Mouse (Mus musculus) stomach, embryonic 15.5 days (tissue): ENCODE data around the gene Col24a1. TPM values are rescaled to one million over a fixed set of nuclear protein-coding genes. Genes with fewer than 3 reads are reported as not detected.

Experiments used
- ATAC-seq: fragments of 200-750 bp; cut with Nextera tagmentation; 2 replicates; pipeline ENCODE4 v1.8.0; 2017; ENCODE audit warnings: low read depth, moderate number of reproducible peaks, moderate TSS enrichment; ENCODE audit not compliant: insufficient read depth, low FRiP score
- H3K27ac ChIP-seq: fragments of 300-500 bp; sonication (generic); 2 replicates; pipeline ENCODE4 v1.5.1; 2015; ENCODE audit warnings: mild to moderate bottlenecking, inconsistent platforms
- H3K27me3 ChIP-seq: fragments of 300-500 bp; sonication (generic); replicated peaks from 2 replicates; pipeline ENCODE4 v1.6.1; 2015; ENCODE audit warnings: inconsistent platforms
- H3K36me3 ChIP-seq: fragments of 300-500 bp; sonication (generic); 2 replicates; pipeline ENCODE4 v1.6.1; 2015; ENCODE audit warnings: inconsistent platforms
- H3K4me1 ChIP-seq: fragments of 300-500 bp; sonication (generic); 2 replicates; pipeline ENCODE4 v1.6.1; 2015; ENCODE audit warnings: inconsistent platforms
- H3K4me2 ChIP-seq: fragments of 300-500 bp; sonication (generic); 2 replicates; pipeline ENCODE4 v1.6.1; 2015; ENCODE audit warnings: mild to moderate bottlenecking, inconsistent platforms
- H3K4me3 ChIP-seq: fragments of 300-500 bp; sonication (generic); replicated peaks from 2 replicates; pipeline ENCODE4 v1.5.1; 2015; ENCODE audit warnings: inconsistent platforms
- H3K9ac ChIP-seq: fragments of 300-500 bp; sonication (generic); 2 replicates; pipeline ENCODE4 v1.6.1; 2015; ENCODE audit warnings: inconsistent platforms
- H3K9me3 ChIP-seq: fragments of 300-500 bp; sonication (generic); 2 replicates; pipeline ENCODE4 v1.6.1; 2016; ENCODE audit warnings: inconsistent platforms
- whole genome bisulfite sequencing: fragments of 180-500 bp; shearing (Covaris S2); methylation state at CpG from one replicate; pipeline ENCODE4 v1.1.7; 2015; 5-methylcytosine and 5-hydroxymethylcytosine counted together
- polyA plus RNA-seq: library from polyadenylated mRNA; unstranded; fragments of >200 nt; fragmentation: Nextera tagmentation; extraction: Ambion mirVana; gene quantifications from 2 replicates; pipeline ENCODE4 v1.2.1, GENCODE M21; 2015

The Col24a1 gene
- polyA plus RNA-seq, 1 experiment from 2014 or later, result 2.1 TPM

GRCm38 (mm10) chr3:145299980-145300591, 7.8 kb downstream of the Col24a1 start:
- 75% methylated on average over 5 of the region's 5 CpGs for WGBS
- Histone ChIP-seq H3K4me2 (no peak overlapping the region), H3K27me3 (no peaks in the 10 kb centered on the region), H3K9me3 (no peaks in the 10 kb centered on the region), H3K36me3 (no peaks in the 10 kb centered on the region), H3K4me1 (no peaks in the 10 kb centered on the region), H3K4me3 (no peak overlapping the region), H3K27ac (no peak overlapping the region), H3K9ac (no peak overlapping the region)
- no peak for ATAC-seq

GRCm38 (mm10) chr3:145305311-145305710, 13.0 kb downstream of the Col24a1 start:
- Histone ChIP-seq H3K4me2 (no peak overlapping the region), H3K27me3 (no peaks in the 10 kb centered on the region), H3K9ac (no peak overlapping the region), H3K9me3 (no peaks in the 10 kb centered on the region), H3K27ac (no peak overlapping the region), H3K4me1 (no peaks in the 10 kb centered on the region), H3K36me3 (no peaks in the 10 kb centered on the region), H3K4me3 (no peak overlapping the region)
- 42% methylated on average over 5 of the region's 5 CpGs for WGBS
- no peak for ATAC-seq

GRCm38 (mm10) chr3:145307209-145307608, 14.9 kb downstream of the Col24a1 start:
- H3K4me3 ChIP-seq, result no peak overlapping the region
- no peak for ATAC-seq
- no peaks in the 10 kb centered on the region for H3K36me3 ChIP-seq
- H3K27me3 ChIP-seq, result no peaks in the 10 kb centered on the region
- H3K9ac ChIP-seq, result no peak overlapping the region
- no peak overlapping the region for H3K4me2 ChIP-seq
- no peaks in the 10 kb centered on the region for H3K9me3 ChIP-seq
- H3K4me1 ChIP-seq, result no peaks in the 10 kb centered on the region
- no peak overlapping the region for H3K27ac ChIP-seq
- WGBS, result 68% methylated on average over 3 of the region's 3 CpGs

- WGBS, result 71% methylated on average over 14 of the region's 14 CpGs
- Histone ChIP-seq H3K36me3 (no peaks in the 10 kb centered on the region), H3K27ac (no peak overlapping the region), H3K9ac (no peak overlapping the region), H3K9me3 (no peaks in the 10 kb centered on the region), H3K4me1 (no peaks in the 10 kb centered on the region), H3K4me3 (no peak overlapping the region), H3K27me3 (no peaks in the 10 kb centered on the region), H3K4me2 (no peak overlapping the region)
- no peak for ATAC-seq
Observed at GRCm38 (mm10) chr3:145320587-145321274, 28.5 kb downstream of the Col24a1 start.

- no peak for ATAC-seq
- H3K36me3 ChIP-seq, result no peaks in the 10 kb centered on the region
- H3K27me3 ChIP-seq, result no peaks in the 10 kb centered on the region
- H3K4me1 ChIP-seq, result no peaks in the 10 kb centered on the region
- H3K27ac ChIP-seq, result no peak overlapping the region
- H3K4me2 ChIP-seq, result no peak overlapping the region
- H3K9me3 ChIP-seq, result no peaks in the 10 kb centered on the region
- WGBS, result 84% methylated on average over 3 of the region's 3 CpGs
- no peak overlapping the region for H3K4me3 ChIP-seq
- no peak overlapping the region for H3K9ac ChIP-seq
Observed at GRCm38 (mm10) chr3:145325402-145325801, 33.1 kb downstream of the Col24a1 start.

- no peak for ATAC-seq
- no peaks in the 10 kb centered on the region for H3K27me3 ChIP-seq
- H3K4me3 ChIP-seq, result no peak overlapping the region
- no peaks in the 10 kb centered on the region for H3K36me3 ChIP-seq
- no peaks in the 10 kb centered on the region for H3K4me1 ChIP-seq
- no peak overlapping the region for H3K4me2 ChIP-seq
- H3K27ac ChIP-seq, result no peak overlapping the region
- H3K9ac ChIP-seq, result no peak overlapping the region
- 60% methylated on average over 8 of the region's 8 CpGs for WGBS
- H3K9me3 ChIP-seq, result no peaks in the 10 kb centered on the region
Observed at GRCm38 (mm10) chr3:145331642-145332041, 39.4 kb downstream of the Col24a1 start.

GRCm38 (mm10) chr3:145334046-145334445, 41.8 kb downstream of the Col24a1 start:
- Histone ChIP-seq H3K9ac (no peak overlapping the region), H3K36me3 (no peaks in the 10 kb centered on the region), H3K27ac (no peak overlapping the region), H3K27me3 (no peaks in the 10 kb centered on the region), H3K4me2 (no peak overlapping the region), H3K9me3 (no peaks in the 10 kb centered on the region), H3K4me1 (no peaks in the 10 kb centered on the region), H3K4me3 (no peak overlapping the region)
- WGBS, result 75% methylated on average over 3 of the region's 3 CpGs
- no peak for ATAC-seq

- no peak overlapping the region for H3K27ac ChIP-seq
- H3K4me3 ChIP-seq, result no peak overlapping the region
- no peak overlapping the region for H3K9ac ChIP-seq
- H3K4me1 ChIP-seq, result no peaks in the 10 kb centered on the region
- no peak for ATAC-seq
- H3K9me3 ChIP-seq, result no peaks in the 10 kb centered on the region
- H3K27me3 ChIP-seq, result no peaks in the 10 kb centered on the region
- 52% methylated on average over 2 of the region's 2 CpGs for WGBS
- no peak overlapping the region for H3K4me2 ChIP-seq
- no peaks in the 10 kb centered on the region for H3K36me3 ChIP-seq
Observed at GRCm38 (mm10) chr3:145337161-145337560, 44.9 kb downstream of the Col24a1 start.

- no peak overlapping the region for H3K4me3 ChIP-seq
- H3K4me1 ChIP-seq, result no peaks in the 10 kb centered on the region
- H3K9ac ChIP-seq, result no peak overlapping the region
- no peaks in the 10 kb centered on the region for H3K36me3 ChIP-seq
- H3K9me3 ChIP-seq, result no peaks in the 10 kb centered on the region
- no peaks in the 10 kb centered on the region for H3K27me3 ChIP-seq
- 62% methylated on average over 10 of the region's 10 CpGs for WGBS
- no peak for ATAC-seq
- H3K4me2 ChIP-seq, result no peak overlapping the region
- no peak overlapping the region for H3K27ac ChIP-seq
Observed at GRCm38 (mm10) chr3:145339851-145340499, 47.7 kb downstream of the Col24a1 start.

- 91% methylated on average over 3 of the region's 3 CpGs for WGBS
- no peak for ATAC-seq
Observed at GRCm38 (mm10) chr3:145348690-145349089, 56.4 kb downstream of the Col24a1 start.

GRCm38 (mm10) chr3:145353951-145354350, 61.7 kb downstream of the Col24a1 start:
- 87% methylated on average over 3 of the region's 3 CpGs for WGBS
- Histone ChIP-seq H3K27ac (no peak overlapping the region), H3K4me2 (no peak overlapping the region), H3K36me3 (no peaks in the 10 kb centered on the region), H3K9ac (no peak overlapping the region), H3K4me1 (no peaks in the 10 kb centered on the region), H3K4me3 (no peak overlapping the region), H3K9me3 (no peaks in the 10 kb centered on the region), H3K27me3 (no peaks in the 10 kb centered on the region)
- no peak for ATAC-seq

More at GRCm38 (mm10) chr3:145348690-145349089, 56.4 kb downstream of the Col24a1 start:
- no peak overlapping the region for H3K4me2 ChIP-seq
- no peaks in the 10 kb centered on the region for H3K27me3 ChIP-seq
- no peak overlapping the region for H3K9ac ChIP-seq
- H3K36me3 ChIP-seq, result no peaks in the 10 kb centered on the region
- no peak overlapping the region for H3K27ac ChIP-seq
- H3K4me1 ChIP-seq, result no peaks in the 10 kb centered on the region
- no peak overlapping the region for H3K4me3 ChIP-seq
- no peaks in the 10 kb centered on the region for H3K9me3 ChIP-seq

GRCm38 (mm10) chr3:145356865-145357487, 64.7 kb downstream of the Col24a1 start:
- no peak overlapping the region for H3K9ac ChIP-seq
- WGBS, result 51% methylated on average over 6 of the region's 6 CpGs
- H3K27me3 ChIP-seq, result no peaks in the 10 kb centered on the region
- H3K4me1 ChIP-seq, result no peaks in the 10 kb centered on the region
- peak; percentile 63; the same call in 1 of the 2 replicates for ATAC-seq
- no peak overlapping the region for H3K27ac ChIP-seq
- H3K4me2 ChIP-seq, result no peak overlapping the region
- H3K36me3 ChIP-seq, result no peaks in the 10 kb centered on the region
- H3K4me3 ChIP-seq, result no peak overlapping the region
- no peaks in the 10 kb centered on the region for H3K9me3 ChIP-seq
